Mouse (Mus musculus) G1E (cell line): ENCODE data around the gene Vmn1r18. TPM values are rescaled to one million over a fixed set of nuclear protein-coding genes. Genes with fewer than 3 reads are reported as not detected.
"Not testable (repeated sequence)": the region's sequence is repeated elsewhere in the genome, so short reads cannot be mapped to it uniquely, and the experiment has no call there.

ENCODE experiments used
- ATAC-seq: 2 replicates; pipeline ENCODE4 v1.8.0; 2016; ENCODE audit warnings: mild to moderate bottlenecking; ENCODE audit not compliant: insufficient number of reproducible peaks, poor library complexity, low FRiP score, severe bottlenecking; ENCODE audit errors: extremely low read depth
- DNase-seq: peaks from one replicate; pipeline ENCODE4 v3.0.0; 2012; ENCODE audit warnings: low spot score
- H3K27me3 ChIP-seq: 2 replicates; pipeline ENCODE4 v1.6.1; 2012; ENCODE audit warnings: mild to moderate bottlenecking, low read length, inconsistent platforms; ENCODE audit not compliant: insufficient read depth
- H3K36me3 ChIP-seq: replicated peaks from 2 replicates; pipeline ENCODE3; 2012; ENCODE audit warnings: mild to moderate bottlenecking, inconsistent platforms
- H3K4me1 ChIP-seq: 2 replicates; pipeline ENCODE4 v1.6.1; 2012; ENCODE audit warnings: low read depth, low read length, inconsistent platforms, mixed read lengths; ENCODE audit not compliant: insufficient read depth
- H3K4me3 ChIP-seq: 2 replicates; pipeline ENCODE4 v1.5.1; 2012; ENCODE audit warnings: low read depth, mild to moderate bottlenecking, inconsistent platforms, low read length, moderate library complexity, mixed read lengths
- H3K9me3 ChIP-seq: replicated peaks from 2 replicates; pipeline ENCODE4 v1.6.1; 2012; ENCODE audit warnings: inconsistent platforms
- CTCF ChIP-seq: IDR thresholded peaks from 2 replicates; pipeline ENCODE4 v1.5.1; 2012; ENCODE audit warnings: low read depth, low read length, inconsistent platforms, mixed read lengths
- GATA1 ChIP-seq: IDR thresholded peaks from 2 replicates; pipeline ENCODE4 v1.6.1; 2012; ENCODE audit warnings: borderline replicate concordance, low read length, inconsistent platforms, mixed read lengths
- GATA2 ChIP-seq: IDR thresholded peaks from 2 replicates; pipeline ENCODE4 v1.6.1; 2012; ENCODE audit warnings: low read depth, low read length, inconsistent platforms, borderline replicate concordance
- POLR2AphosphoS5 ChIP-seq: IDR thresholded peaks from 2 replicates; pipeline ENCODE4 v1.6.1; 2012; ENCODE audit warnings: low read depth, low read length, inconsistent platforms; ENCODE audit not compliant: insufficient replicate concordance
- TAL1 ChIP-seq: conservative IDR thresholded peaks from 2 replicates; pipeline ENCODE4 v1.6.1; 2012; ENCODE audit warnings: low read depth, low read length, inconsistent platforms, mixed read lengths
- polyA plus RNA-seq: library from polyadenylated mRNA; stranded (reverse); fragments of >175 nt; gene quantifications from 2 replicates; pipeline ENCODE4 v1.2.3, GENCODE M21; 2012
- total RNA-seq, 2 experiments: library from RNA; stranded (forward) in 1 of 2; stranded (reverse) in 1 of 2; fragments of 200-1000 nt in 1 of 2; fragments of >200 nt in 1 of 2; fragmentation: Nextera tagmentation in 1 of 2; gene quantifications; 2 replicates each; pipeline ENCODE4 v1.2.3; 2014 to 2017

Vmn1r18 gene
- not detected in 2 replicates for total RNA-seq (2014; fragmentation: Nextera tagmentation)
- 0.06 and 0.16 TPM in 2 replicates for total RNA-seq (2017)
- not detected in 2 replicates for polyA plus RNA-seq

- no peak for ATAC-seq
- TF ChIP-seq CTCF (no peak), TAL1 (no peak), GATA2 (no peak), POLR2AphosphoS5 (no peak), GATA1 (no peak)
- H3K36me3 ChIP-seq = no peaks in the 10 kb centered on the region
Observed at GRCm38 (mm10) chr6:57395683-57396082, at the start of gene Vmn1r18. Gene Vmn1r18, minus strand, starts transcription at chr6:57395783.

GRCm38 (mm10) chr6:57431196-57431595 is 35.6 kb upstream of the Vmn1r18 start:
- DNase-seq (no peak), ATAC-seq (no peak)
- no peak overlapping the region for H3K4me3 ChIP-seq
- H3K27me3 ChIP-seq = no peaks in the 10 kb centered on the region
- no peaks in the 10 kb centered on the region for H3K36me3 ChIP-seq
- H3K9me3 ChIP-seq = no peaks in the 10 kb centered on the region
- TF ChIP-seq POLR2AphosphoS5 = no peak
- TF ChIP-seq GATA2 = no peak
- no peaks in the 10 kb centered on the region for H3K4me1 ChIP-seq

More at GRCm38 (mm10) chr6:57395683-57396082, at the start of gene Vmn1r18:
- Histone ChIP-seq H3K4me1 (no peaks in the 10 kb centered on the region), H3K4me3 (no peak within 1 kb of the TSS), H3K27me3 (no peaks in the 10 kb centered on the region), H3K9me3 (no peaks in the 10 kb centered on the region)
- no peak for DNase-seq

- Histone ChIP-seq H3K4me3 (no peak within 1 kb of the TSS), H3K36me3 (no peaks in the 10 kb centered on the region), H3K4me1 (no peaks in the 10 kb centered on the region), H3K9me3 (no peaks in the 10 kb centered on the region), H3K27me3 (no peaks in the 10 kb centered on the region)
- DNase-seq (no peak), ATAC-seq (no peak)
- TF ChIP-seq GATA2 = no peak
- TF ChIP-seq POLR2AphosphoS5 = no peak
- TF ChIP-seq TAL1 = no peak
- no peak for TF ChIP-seq GATA1
- no peak for TF ChIP-seq CTCF
Observed at GRCm38 (mm10) chr6:57428630-57429029, 33.0 kb upstream of the Vmn1r18 start, which contains the start of gene Vmn1r20. Gene Vmn1r20, plus strand, starts transcription at chr6:57428930.

GRCm38 (mm10) chr6:57403480-57403879 is 7.9 kb upstream of the Vmn1r18 start, which contains the start of gene Vmn1r19:
Gene Vmn1r19, plus strand, starts transcription at chr6:57403780.
- not testable (repeated sequence) for DNase-seq, H3K27me3 ChIP-seq, H3K9me3 ChIP-seq, ATAC-seq, H3K4me3 ChIP-seq, H3K4me1 ChIP-seq, H3K36me3 ChIP-seq

GRCm38 (mm10) chr6:57367496-57367895 is 28.1 kb downstream of the Vmn1r18 start:
- Histone ChIP-seq H3K36me3 (no peaks in the 10 kb centered on the region), H3K27me3 (no peaks in the 10 kb centered on the region), H3K9me3 (no peaks in the 10 kb centered on the region), H3K4me1 (no peaks in the 10 kb centered on the region), H3K4me3 (no peak overlapping the region)
- no peak for DNase-seq
- ATAC-seq = no peak
- TF ChIP-seq GATA1 (no peak), CTCF (no peak), POLR2AphosphoS5 (no peak), TAL1 (no peak), GATA2 (no peak)

- H3K36me3 ChIP-seq, H3K9me3 ChIP-seq, ATAC-seq, H3K4me1 ChIP-seq, DNase-seq, H3K4me3 ChIP-seq, H3K27me3 ChIP-seq: not testable (repeated sequence)
Observed at GRCm38 (mm10) chr6:57365866-57366265, 29.7 kb downstream of the Vmn1r18 start.

GRCm38 (mm10) chr6:57363627-57364026 is 32.0 kb downstream of the Vmn1r18 start, which contains the start of gene Vmn1r17:
Gene Vmn1r17, minus strand, starts transcription at chr6:57363727.
- no peaks in the 10 kb centered on the region for H3K4me1 ChIP-seq
- no peaks in the 10 kb centered on the region for H3K36me3 ChIP-seq
- no peak for TF ChIP-seq GATA1
- no peak for TF ChIP-seq GATA2
- TF ChIP-seq TAL1 = no peak
- TF ChIP-seq CTCF = no peak
- no peak for TF ChIP-seq POLR2AphosphoS5
- ATAC-seq (no peak), DNase-seq (no peak)
- H3K27me3 ChIP-seq = no peaks in the 10 kb centered on the region
- H3K9me3 ChIP-seq = no peaks in the 10 kb centered on the region
- H3K4me3 ChIP-seq = no peak within 1 kb of the TSS
